Mouse (Mus musculus): ENCODE data around the gene Draxin.
"Not testable (repeated sequence)": the region's sequence is repeated elsewhere in the genome, so short reads cannot be mapped to it uniquely, and the experiment has no call there.

The Draxin gene

DNA sequence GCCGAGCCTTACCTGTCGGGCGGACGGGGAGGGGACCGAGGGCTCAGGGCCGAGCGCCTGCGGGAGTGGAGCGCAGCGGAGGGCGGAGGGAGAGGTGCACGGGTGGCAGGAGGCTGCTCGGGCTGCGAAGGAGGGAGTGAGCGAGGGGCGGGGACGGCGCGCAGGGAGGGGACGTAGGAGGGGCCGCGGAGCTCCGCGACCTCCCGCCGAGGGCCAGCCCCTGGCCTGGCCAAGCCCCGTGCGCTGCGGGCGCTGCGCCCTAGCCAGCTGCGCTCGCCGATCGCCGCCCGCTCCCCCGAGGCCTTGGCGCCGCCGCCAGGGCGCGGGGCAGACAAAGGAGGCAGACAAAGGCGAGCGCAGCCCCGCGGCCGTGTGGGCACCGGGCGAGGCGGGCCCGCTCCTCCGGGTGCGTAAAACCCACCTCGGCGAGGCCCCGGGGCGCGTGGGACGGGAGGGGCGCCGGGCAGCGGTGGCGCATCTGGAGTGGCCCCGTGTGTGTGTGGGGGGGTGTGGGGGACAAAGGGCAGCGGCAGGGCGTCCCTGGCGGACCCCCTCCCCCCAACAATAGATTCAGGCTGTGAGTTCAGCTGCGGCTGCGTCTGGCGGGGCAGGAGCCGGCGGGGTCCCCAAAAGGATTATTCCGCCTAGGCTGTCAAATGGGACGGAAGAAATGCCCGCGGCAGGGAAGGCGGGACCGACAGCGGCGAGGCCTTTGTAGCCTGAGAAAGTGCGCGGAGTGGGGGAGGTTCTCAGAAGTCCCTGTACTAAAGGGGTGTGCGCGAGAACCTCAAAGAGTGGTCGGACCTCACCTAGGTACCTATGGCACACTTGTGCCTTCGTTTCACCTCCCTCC is at the start of gene Draxin:
TSS of gene Draxin (minus strand) at position 138 of the 853 bp plus-strand sequence.
- DNase-seq (ENCODE audit: low spot score), result peak; percentile 87

DNA sequence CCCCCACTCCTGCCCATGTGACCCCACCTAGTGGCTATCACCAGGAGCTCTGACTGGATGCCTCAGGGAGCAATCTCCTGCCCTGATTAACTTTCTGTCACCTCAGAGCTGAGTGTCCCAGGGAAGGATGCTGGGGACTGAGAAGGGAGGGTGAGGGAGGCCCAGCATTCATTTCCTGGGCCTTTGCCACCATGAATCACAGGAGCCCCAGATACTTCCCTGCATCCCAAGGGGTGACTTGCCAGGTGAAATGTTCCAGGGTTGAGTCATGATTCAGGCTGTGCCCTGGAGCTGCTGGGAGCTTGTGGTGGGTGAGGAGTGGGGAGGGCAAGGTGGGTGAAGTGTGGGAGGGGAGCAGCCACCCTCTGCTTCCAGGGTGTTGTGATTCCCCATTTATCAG is 47.2 kb upstream of the Draxin start:
- no peak for DNase-seq (ENCODE audit: low spot score)

GRCm38 (mm10) chr4:148176603-148177002 is 46.1 kb upstream of the Draxin start:
- DNase-seq (ENCODE audit: low spot score), result not testable (repeated sequence)

- DNase-seq (ENCODE audit: low spot score), result no peak
These were observed 44.0 kb upstream of the Draxin start for GRCm38 (mm10) chr4:148174495-148174862.

GRCm38 (mm10) chr4:148173811-148174494 is 43.5 kb upstream of the Draxin start:
- DNase-seq (ENCODE audit: low spot score), result peak; percentile 45

GRCm38 (mm10) chr4:148171261-148171660 is 40.8 kb upstream of the Draxin start:
- no peak for DNase-seq (ENCODE audit: low spot score)

DNA sequence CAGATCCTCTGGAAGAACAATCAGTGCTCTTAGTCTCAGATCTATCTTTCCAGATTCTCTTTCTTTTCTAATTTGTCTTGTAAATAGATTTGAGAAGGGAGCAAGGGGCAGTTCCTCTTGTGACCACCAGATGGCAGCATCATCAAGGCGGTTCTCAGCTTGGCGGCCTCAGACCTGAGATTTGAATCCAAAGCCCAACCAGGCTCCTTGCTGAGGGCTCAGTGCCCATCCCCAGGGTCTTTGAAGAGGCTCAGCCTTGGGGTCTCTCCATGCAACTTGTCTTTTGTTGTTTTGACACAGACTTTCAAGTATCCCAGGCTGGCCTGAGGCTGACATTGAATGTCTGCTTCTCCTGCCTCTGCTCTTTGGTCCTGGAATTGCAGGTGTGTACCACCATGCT is 40.3 kb upstream of the Draxin start:
- DNase-seq (ENCODE audit: low spot score), result peak; percentile 81

DNA sequence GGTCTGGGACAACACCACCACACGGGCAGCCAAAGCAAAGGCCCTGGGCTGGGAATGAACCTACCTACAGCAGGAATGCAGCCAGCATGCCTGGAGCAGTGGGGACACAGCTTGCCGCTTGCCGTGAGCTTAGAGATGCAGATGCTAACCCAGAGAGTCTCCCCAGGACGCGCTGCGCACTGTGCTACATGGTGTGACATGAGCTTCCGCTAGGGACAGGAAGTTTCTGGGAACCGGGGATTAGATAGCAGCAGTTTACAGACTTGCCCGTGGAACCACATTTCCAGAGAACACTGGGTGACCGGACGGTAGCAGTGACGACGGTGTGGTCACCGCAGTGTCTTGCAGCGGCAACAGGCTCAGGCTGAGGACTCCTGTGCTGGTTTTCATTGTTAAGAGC is 39.1 kb upstream of the Draxin start:
- DNase-seq (ENCODE audit: low spot score), result no peak

DNA sequence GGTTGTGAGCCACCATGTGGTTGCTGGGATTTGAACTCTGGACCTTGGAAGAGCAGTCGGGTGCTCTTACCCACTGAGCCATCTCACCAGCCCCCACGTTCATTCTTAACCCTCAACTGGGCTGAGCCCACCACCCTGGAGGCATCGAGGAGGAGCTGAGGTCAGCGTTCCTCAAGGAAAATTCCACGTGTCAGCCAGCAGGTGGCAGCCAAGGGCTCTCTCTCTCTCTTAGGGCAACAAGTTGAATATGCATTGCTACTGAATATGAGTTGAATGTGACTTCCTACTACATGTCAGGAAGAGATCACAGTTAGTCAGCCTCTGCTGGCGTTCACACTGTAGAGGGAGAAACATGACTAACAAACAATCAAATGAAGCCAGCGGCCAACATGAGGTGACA is 37.8 kb upstream of the Draxin start:
- DNase-seq (ENCODE audit: low spot score), result peak; percentile 71

GRCm38 (mm10) chr4:148166986-148167385 is 36.5 kb upstream of the Draxin start:
- DNase-seq (ENCODE audit: low spot score), result peak; percentile 83

DNA sequence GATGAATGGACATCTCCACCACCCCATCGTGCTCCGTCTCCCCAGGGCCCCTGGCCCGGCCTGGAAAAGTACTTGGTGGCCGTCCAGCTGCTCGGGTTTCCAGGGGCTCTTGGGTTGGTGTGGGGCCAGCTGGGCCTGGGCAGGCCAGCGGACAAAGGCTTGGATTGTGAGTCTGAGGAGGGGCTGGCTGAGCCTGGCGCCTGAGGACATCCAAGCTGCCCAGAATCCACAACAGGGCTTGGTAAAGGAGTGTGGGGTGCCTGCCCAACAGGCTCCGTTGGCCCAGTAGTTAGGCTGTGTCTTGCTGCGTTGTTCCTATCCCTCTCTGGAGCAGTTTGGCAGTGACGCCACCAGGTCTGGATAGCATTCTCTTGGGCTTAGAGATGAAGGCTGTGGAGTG is 35.9 kb upstream of the Draxin start:
- DNase-seq (ENCODE audit: low spot score), result peak; percentile 48

GRCm38 (mm10) chr4:148165551-148165950 is 35.1 kb upstream of the Draxin start:
- DNase-seq (ENCODE audit: low spot score), result no peak

GRCm38 (mm10) chr4:148164461-148164860 is 34.0 kb upstream of the Draxin start:
- no peak for DNase-seq (ENCODE audit: low spot score)

DNA sequence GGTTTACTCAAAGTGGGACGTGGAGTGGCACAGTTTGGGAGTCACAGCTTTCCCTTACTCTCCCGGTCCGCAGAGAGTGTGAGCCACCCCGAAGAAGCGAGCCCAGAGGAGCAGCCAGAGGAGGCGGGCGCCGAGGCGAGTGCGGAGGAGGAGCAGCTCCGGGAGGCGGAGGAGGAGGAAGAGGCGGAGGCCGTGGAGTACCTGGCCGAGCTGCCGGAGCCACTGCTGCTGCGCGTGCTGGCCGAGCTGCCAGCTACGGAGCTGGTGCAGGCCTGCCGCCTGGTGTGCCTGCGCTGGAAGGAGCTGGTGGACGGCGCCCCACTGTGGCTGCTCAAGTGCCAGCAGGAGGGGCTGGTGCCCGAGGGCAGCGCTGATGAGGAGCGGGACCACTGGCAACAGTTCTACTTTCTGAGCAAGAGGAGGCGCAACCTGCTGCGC is 33.5 kb upstream of the Draxin start:
- DNase-seq (ENCODE audit: low spot score), result peak; percentile 88

DNA sequence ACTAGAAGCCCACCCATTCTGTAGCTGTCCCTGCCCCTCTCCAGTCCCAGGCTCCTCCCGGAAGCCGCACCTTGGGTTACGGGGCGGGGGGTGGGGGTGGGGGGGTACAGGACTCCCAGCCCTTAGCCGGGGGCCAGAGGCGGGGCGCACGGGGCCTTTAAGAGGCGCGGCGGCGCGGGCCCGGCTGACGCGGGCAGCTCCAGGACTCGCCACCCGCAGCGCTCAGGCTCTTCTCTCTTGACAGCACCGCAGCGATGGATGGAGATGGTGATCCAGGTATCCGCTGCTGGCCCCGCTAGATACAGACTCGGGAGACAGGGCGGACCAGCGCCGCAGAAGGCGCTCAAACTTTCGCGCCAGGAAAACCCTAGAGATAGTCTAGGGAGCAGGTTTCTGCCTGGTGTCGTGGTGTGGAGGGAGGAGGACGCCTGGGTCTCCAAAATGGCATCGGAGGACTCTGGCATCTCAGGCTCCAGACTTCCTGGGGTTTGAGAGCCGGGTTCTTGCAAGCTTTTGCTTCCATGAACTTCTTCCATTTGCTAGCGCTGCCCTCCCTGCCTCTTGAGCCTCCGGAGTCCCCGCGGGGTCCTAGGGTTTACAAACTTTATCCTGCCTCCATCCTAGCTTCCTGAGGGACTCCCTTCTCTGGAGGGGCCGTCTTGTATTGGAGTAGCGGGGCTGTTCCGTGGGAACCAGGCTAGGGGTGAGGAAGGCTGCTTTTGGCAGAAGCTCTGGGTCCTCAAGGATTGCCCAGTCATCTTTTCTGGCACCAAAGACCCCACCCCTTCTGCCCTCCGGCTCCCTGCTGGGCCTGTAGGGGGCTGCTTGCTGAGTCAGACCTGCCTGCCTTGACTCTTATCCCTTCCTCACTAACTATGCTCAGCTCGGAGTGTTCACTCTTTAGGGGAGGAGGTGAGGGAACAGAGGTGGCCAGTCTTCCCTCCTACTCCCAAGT is 30.2 kb upstream of the Draxin start, which contains the start of the genes Fbxo44 and Fbxo2:
TSS of gene Fbxo44 (minus strand) at position 47 of the 955 bp plus-strand sequence.
TSS of gene Fbxo2 (plus strand) at position 186 of the 955 bp plus-strand sequence.
- DNase-seq (ENCODE audit: low spot score), result no peak

- DNase-seq (ENCODE audit: low spot score), result peak; percentile 94
These were observed 29.3 kb upstream of the Draxin start for GRCm38 (mm10) chr4:148159544-148160435.

DNA sequence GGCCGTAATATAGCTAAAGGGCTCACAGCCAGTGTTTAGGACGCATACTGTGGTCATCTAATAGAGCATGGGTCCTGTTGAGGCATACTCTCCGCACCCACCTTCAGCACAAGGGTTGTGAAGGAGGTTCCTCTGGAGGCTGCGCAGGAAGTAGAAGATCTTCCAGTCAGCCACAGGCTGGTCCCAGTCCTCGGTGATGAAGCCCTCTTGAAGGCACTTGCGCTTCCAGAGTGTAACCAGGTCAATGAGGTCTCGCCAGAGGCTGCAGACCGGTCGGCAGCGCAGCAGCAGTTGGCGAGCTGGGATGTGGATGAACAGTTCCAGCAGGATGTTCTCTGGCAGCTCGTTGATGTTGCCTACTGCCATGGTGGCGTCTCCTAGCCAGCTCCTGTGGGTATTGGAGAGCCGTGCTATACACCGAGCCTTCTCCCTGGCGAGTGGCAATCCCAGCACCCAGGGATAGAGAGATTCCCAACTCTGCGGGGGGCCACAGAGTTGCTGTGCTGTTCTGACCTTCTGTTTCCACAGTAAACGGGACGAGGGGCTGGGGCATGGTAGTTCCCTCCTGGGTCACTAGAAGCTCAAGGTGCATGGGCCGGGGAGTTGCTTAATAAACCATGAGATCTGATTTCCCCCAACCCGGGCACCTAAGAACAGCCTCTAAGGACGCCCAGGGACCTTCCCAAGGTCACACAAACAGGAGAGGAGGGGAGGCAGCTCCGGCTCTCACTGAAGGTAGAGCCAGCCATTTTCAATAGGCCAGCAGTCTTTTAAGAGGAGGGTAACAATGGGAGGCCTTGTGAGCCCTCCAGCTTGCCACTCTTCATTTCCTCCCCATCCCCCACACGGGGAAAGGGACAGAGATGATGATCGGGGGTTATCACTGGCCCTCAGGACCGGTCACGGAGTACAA is 28.2 kb upstream of the Draxin start:
- peak; percentile 65 for DNase-seq (ENCODE audit: low spot score)

DNA sequence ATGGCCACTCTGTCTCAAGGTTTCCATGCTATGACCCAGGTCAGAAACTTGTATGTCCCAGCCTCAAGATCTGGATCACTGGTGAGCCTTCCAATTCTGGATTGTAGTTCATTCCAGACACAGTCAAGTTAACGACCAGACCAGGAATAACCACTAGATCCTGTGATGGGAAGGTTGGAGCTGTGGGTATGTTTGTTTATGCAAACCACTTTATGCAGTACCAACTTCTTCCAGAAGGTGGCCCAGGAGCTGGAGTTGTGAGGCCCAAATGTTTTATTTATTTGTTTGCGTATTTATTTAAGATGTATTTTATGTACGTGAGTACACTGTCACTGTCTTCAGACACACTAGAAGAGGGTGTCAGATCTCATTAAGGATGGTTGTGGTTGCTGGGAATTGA is 24.5 kb upstream of the Draxin start:
- no peak for DNase-seq (ENCODE audit: low spot score)

DNA sequence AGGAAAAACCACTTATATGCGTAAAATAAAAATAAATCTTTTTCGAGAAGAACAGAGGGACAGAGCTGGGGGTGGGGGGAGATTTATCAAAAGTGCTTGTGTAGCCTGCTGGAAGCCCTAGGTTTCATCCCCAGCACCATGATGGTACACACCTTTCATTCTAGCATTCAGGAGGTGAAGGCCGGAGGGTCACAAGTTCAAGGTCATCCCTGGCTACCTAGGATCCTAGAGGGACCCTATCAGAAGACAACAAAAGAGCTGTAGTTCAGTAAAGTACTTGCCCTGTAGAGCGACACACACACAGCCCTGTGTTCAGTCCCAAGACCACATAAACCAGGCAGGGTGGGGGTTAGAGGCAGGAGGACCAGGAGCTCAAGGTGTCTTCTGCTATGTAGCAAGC is 23.5 kb upstream of the Draxin start:
- no peak for DNase-seq (ENCODE audit: low spot score)

DNA sequence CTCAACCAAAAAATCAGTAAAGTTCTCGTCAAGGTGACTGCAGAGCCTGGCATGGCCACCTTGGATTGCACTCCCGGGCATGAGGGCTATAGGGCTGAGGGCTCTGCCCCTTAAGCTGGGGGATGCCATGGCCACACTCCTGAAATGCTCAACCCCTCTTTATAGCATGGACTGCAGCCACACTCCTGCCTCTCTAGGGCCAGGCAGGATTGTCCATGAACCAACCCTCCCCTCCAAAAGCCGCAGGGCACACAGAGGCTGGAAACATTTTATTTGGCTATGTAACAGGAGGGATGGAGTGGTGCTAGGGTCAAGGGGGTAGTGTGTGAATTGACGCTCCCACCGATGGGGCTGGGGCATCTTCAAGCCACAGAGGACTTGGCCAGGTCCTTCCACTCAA is 22.0 kb upstream of the Draxin start:
- no peak for DNase-seq (ENCODE audit: low spot score)
